Mouse (Mus musculus): ENCODE results near the gene Bcl7b. TPM values are rescaled to one million over a fixed set of nuclear protein-coding genes. Genes with fewer than 3 reads are reported as not detected.

Gene Bcl7b
- total and polyA plus RNA-seq, 2 experiments = 10.5 to 20.2 TPM

DNA sequence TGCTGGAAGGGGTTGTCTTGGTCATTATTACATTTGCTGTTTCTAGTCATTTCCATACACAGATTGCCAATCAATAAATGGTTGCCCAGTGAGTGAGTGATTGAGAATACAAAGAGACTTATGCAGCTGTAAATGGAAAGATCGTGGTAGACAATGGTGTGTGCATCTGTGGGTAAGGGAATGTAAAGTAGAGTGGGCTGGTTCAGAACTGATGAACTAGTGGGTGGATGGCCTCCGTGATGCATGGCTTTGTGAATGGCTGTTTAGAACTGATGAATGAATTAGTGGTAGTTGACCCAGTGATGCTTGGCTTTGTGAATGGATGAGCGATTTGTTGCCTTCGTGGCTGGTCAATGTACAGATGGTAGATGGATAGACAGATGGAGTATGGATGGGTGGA is 38.3 kb upstream of the Bcl7b start:
- Histone ChIP-seq H3K4me1 (ENCODE audit: control insufficient read depth, insufficient read depth, low read length) (no peaks in the 10 kb centered on the region; the same call in 1 of the 2 replicates), H3K27ac (replicated peaks; ENCODE audit: insufficient read depth, low read depth, low read length) (no peak overlapping the region), H3K36me3 (ENCODE audit: control insufficient read depth, insufficient read depth, low read length) (peaks cover 71% of the 10 kb centered on the region), H3K4me3 (ENCODE audit: insufficient read depth, low read depth, low read length) (no peak overlapping the region), H3K79me2 (ENCODE audit: control insufficient read depth, insufficient read depth, low read length) (no peaks in the 10 kb centered on the region), H3K27me3 (ENCODE audit: control insufficient read depth, insufficient read depth, low read length) (no peaks in the 10 kb centered on the region), H3K9ac (ENCODE audit: low read depth, low read length) (no peak overlapping the region)
- DNase-seq (ENCODE audit: extremely low read depth, low read depth, low spot score) = no peak
- TF ChIP-seq POLR2A (IDR thresholded peaks at IDR 0.05; ENCODE audit: extremely low read depth, insufficient read depth, low read length) (no peak), CTCF (IDR thresholded peaks at IDR 0.05; ENCODE audit: low read depth, low read length) (no peak)
- 92% methylated on average over 4 of the region's 4 CpGs for WGBS

GRCm38 (mm10) chr5:135133736-135134405 is 34.2 kb upstream of the Bcl7b start:
- H3K27me3 ChIP-seq (ENCODE audit: control insufficient read depth, insufficient read depth, low read length) = no peaks in the 10 kb centered on the region
- no peak overlapping the region for H3K27ac ChIP-seq (replicated peaks; ENCODE audit: insufficient read depth, low read depth, low read length)
- 64% methylated on average over 26 of the region's 26 CpGs for WGBS
- no peaks in the 10 kb centered on the region for H3K79me2 ChIP-seq (ENCODE audit: control insufficient read depth, insufficient read depth, low read length)
- peaks cover 58% of the 10 kb centered on the region for H3K36me3 ChIP-seq (ENCODE audit: control insufficient read depth, insufficient read depth, low read length)
- H3K4me3 ChIP-seq (ENCODE audit: insufficient read depth, low read depth, low read length) = no peak overlapping the region
- DNase-seq (ENCODE audit: extremely low read depth, low read depth, low spot score) = no peak
- no peak overlapping the region for H3K9ac ChIP-seq (ENCODE audit: low read depth, low read length)
- TF ChIP-seq POLR2A (IDR thresholded peaks at IDR 0.05; ENCODE audit: extremely low read depth, insufficient read depth, low read length) = no peak
- TF ChIP-seq CTCF (IDR thresholded peaks at IDR 0.05; ENCODE audit: low read depth, low read length) = no peak
- H3K4me1 ChIP-seq (ENCODE audit: control insufficient read depth, insufficient read depth, low read length) = no peaks in the 10 kb centered on the region

DNA sequence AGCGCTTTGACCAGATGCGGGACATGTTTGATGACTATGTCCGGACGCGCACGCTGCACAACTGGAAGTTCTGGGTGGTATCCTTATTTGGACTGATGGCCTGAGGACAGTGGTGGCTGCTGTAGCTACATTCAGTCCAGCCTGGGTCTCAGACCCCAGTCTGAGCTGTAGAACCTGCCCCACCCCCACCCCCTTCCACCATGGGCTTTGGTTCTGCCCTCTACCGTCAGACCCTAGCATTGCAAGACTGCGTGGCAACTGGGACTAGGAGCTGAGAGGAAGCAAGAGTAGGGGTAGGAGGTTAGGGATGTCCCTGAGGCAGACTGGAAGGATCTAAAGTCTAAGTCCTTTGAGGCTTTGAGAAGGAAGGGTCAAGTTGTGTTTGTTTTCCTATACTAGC is 33.5 kb upstream of the Bcl7b start:
- 59% methylated on average over 8 of the region's 8 CpGs for WGBS
- Histone ChIP-seq H3K4me3 (ENCODE audit: insufficient read depth, low read depth, low read length) (no peak overlapping the region), H3K36me3 (ENCODE audit: control insufficient read depth, insufficient read depth, low read length) (peaks cover 51% of the 10 kb centered on the region), H3K9ac (ENCODE audit: low read depth, low read length) (no peak overlapping the region), H3K79me2 (ENCODE audit: control insufficient read depth, insufficient read depth, low read length) (no peaks in the 10 kb centered on the region), H3K4me1 (ENCODE audit: control insufficient read depth, insufficient read depth, low read length) (no peaks in the 10 kb centered on the region), H3K27me3 (ENCODE audit: control insufficient read depth, insufficient read depth, low read length) (no peaks in the 10 kb centered on the region), H3K27ac (replicated peaks; ENCODE audit: insufficient read depth, low read depth, low read length) (no peak overlapping the region)
- TF ChIP-seq CTCF (IDR thresholded peaks at IDR 0.05; ENCODE audit: low read depth, low read length) (peak; percentile 63), POLR2A (IDR thresholded peaks at IDR 0.05; ENCODE audit: extremely low read depth, insufficient read depth, low read length) (no peak)
- DNase-seq (ENCODE audit: extremely low read depth, low read depth, low spot score) = no peak

DNA sequence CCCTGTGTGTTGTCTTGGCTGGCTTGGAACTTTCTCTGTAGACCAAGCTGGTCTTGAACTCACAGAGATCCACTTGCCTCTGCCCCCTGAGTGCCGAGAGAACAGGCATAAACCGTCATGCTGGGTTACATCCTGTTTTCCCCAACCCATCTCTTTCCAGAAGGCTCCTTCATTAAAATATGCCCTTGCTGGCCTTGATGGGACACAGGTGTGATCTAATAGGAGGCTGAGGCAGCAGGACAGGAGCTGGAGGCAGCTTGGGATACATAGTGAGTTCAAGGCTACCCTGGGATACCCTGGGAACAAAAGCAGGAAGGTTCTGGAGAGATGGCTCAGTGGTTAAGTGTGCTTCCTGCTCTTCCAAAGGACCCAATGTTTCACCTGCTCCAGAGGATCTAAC is 28.2 kb upstream of the Bcl7b start:
- Histone ChIP-seq H3K79me2 (ENCODE audit: control insufficient read depth, insufficient read depth, low read length) (no peaks in the 10 kb centered on the region), H3K36me3 (ENCODE audit: control insufficient read depth, insufficient read depth, low read length) (peaks cover 19% of the 10 kb centered on the region), H3K27me3 (ENCODE audit: control insufficient read depth, insufficient read depth, low read length) (no peaks in the 10 kb centered on the region), H3K9ac (ENCODE audit: low read depth, low read length) (no peak overlapping the region), H3K4me3 (ENCODE audit: insufficient read depth, low read depth, low read length) (no peak overlapping the region), H3K4me1 (ENCODE audit: control insufficient read depth, insufficient read depth, low read length) (no peaks in the 10 kb centered on the region), H3K27ac (replicated peaks; ENCODE audit: insufficient read depth, low read depth, low read length) (no peak overlapping the region)
- TF ChIP-seq CTCF (IDR thresholded peaks at IDR 0.05; ENCODE audit: low read depth, low read length) (no peak), POLR2A (IDR thresholded peaks at IDR 0.05; ENCODE audit: extremely low read depth, insufficient read depth, low read length) (no peak)
- peak; percentile 52 for DNase-seq (ENCODE audit: extremely low read depth, low read depth, low spot score)
- WGBS = 55% methylated on average over 2 of the region's 2 CpGs

DNA sequence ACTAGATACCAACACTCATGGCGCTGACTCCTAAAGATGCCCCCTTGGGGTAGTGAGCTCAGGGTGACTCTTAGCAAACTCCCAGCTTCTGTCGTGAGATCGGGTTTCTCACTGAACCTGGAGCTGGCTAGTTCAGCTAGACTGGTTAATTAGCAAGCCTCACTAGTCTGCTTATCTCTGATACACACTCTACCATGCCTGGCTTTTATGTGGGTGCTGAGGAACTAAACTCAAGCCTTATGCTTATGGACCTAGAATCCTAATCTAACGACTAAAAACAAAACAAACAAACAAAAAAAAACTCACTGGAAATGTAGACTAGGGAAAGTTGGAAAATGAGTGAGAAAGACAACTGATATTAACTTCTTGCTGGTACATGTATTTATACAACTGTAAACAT is 23.6 kb upstream of the Bcl7b start:
- no peaks in the 10 kb centered on the region for H3K36me3 ChIP-seq (ENCODE audit: control insufficient read depth, insufficient read depth, low read length)
- no peaks in the 10 kb centered on the region for H3K27me3 ChIP-seq (ENCODE audit: control insufficient read depth, insufficient read depth, low read length)
- no peaks in the 10 kb centered on the region for H3K79me2 ChIP-seq (ENCODE audit: control insufficient read depth, insufficient read depth, low read length)
- 0 out of 2 replicates have a peak, but pooled peaks cover 2% of the 10 kb centered on the region for H3K4me1 ChIP-seq (ENCODE audit: control insufficient read depth, insufficient read depth, low read length)
- no peak overlapping the region for H3K27ac ChIP-seq (replicated peaks; ENCODE audit: insufficient read depth, low read depth, low read length)
- H3K9ac ChIP-seq (ENCODE audit: low read depth, low read length) = no peak overlapping the region
- DNase-seq (ENCODE audit: extremely low read depth, low read depth, low spot score) = no peak
- H3K4me3 ChIP-seq (ENCODE audit: insufficient read depth, low read depth, low read length) = no peak overlapping the region
- WGBS = 45% methylated on average over 4 of the region's 4 CpGs
- TF ChIP-seq CTCF (IDR thresholded peaks at IDR 0.05; ENCODE audit: low read depth, low read length) (no peak), POLR2A (IDR thresholded peaks at IDR 0.05; ENCODE audit: extremely low read depth, insufficient read depth, low read length) (no peak)

- no peaks in the 10 kb centered on the region for H3K27me3 ChIP-seq (ENCODE audit: control insufficient read depth, insufficient read depth, low read length)
- peaks cover 5% of the 10 kb centered on the region; the same call in 1 of the 2 replicates for H3K79me2 ChIP-seq (ENCODE audit: control insufficient read depth, insufficient read depth, low read length)
- TF ChIP-seq CTCF (IDR thresholded peaks at IDR 0.05; ENCODE audit: low read depth, low read length) (no peak), POLR2A (IDR thresholded peaks at IDR 0.05; ENCODE audit: extremely low read depth, insufficient read depth, low read length) (no peak)
- WGBS = 60% methylated on average over 3 of the region's 3 CpGs
- no peaks in the 10 kb centered on the region for H3K36me3 ChIP-seq (ENCODE audit: control insufficient read depth, insufficient read depth, low read length)
- H3K27ac ChIP-seq (replicated peaks; ENCODE audit: insufficient read depth, low read depth, low read length) = no peak overlapping the region
- no peak overlapping the region for H3K4me3 ChIP-seq (ENCODE audit: insufficient read depth, low read depth, low read length)
- no peak for DNase-seq (ENCODE audit: extremely low read depth, low read depth, low spot score)
- peaks cover 4% of the 10 kb centered on the region for H3K4me1 ChIP-seq (ENCODE audit: control insufficient read depth, insufficient read depth, low read length)
- no peak overlapping the region for H3K9ac ChIP-seq (ENCODE audit: low read depth, low read length)
These were observed 22.6 kb upstream of the Bcl7b start for GRCm38 (mm10) chr5:135145532-135145931.

All from liver, adult 2 months (tissue).